Mouse (Mus musculus) central nervous system, embryonic 14 days (tissue): Measurements from ENCODE around the gene Ccdc134. TPM values are rescaled to one million over a fixed set of nuclear protein-coding genes. Genes with fewer than 3 reads are reported as not detected.

Source experiments
- polyA plus RNA-seq: library from polyadenylated mRNA; depleted of rRNA; stranded (reverse); fragments of >200 nt; gene quantifications from 2 replicates; pipeline ENCODE4 v1.2.3, GENCODE M21; 2012; rRNA removed

Gene Ccdc134
- 21.0 and 22.7 TPM in 2 replicates for polyA plus RNA-seq

GRCm38 (mm10) chr15:82127426-82128374 is at the start of gene Ccdc134:
Gene Ccdc134, plus strand, starts transcription at chr15:82127922.

GRCm38 (mm10) chr15:82146770-82147610 is 19.3 kb downstream of the Ccdc134 start, which contains the start of gene Srebf2:
Gene Srebf2, plus strand, starts transcription at chr15:82147181.

Other genes starting within 250 kb of the Ccdc134 start
- gene Polr3h, start 201.7 kb upstream of the Ccdc134 start, polyA plus RNA-seq: 29.5 and 34.5 TPM in 2 replicates
- 75.6 and 84.5 TPM in 2 replicates for gene Csdc2, start 191.2 kb upstream of the Ccdc134 start, polyA plus RNA-seq
- gene Pmm1, start 167.0 kb upstream of the Ccdc134 start, polyA plus RNA-seq: 73.8 and 74.0 TPM in 2 replicates
- not detected in 2 replicates for gene 1700029P11Rik, start 147.4 kb upstream of the Ccdc134 start, polyA plus RNA-seq
- gene Xrcc6, start 140.1 kb upstream of the Ccdc134 start, polyA plus RNA-seq: 36.0 and 37.2 TPM in 2 replicates
- gene Desi1, start 94.1 kb upstream of the Ccdc134 start, polyA plus RNA-seq: 39.9 and 41.8 TPM in 2 replicates
- 130 and 143 TPM in 2 replicates for gene Snu13, start 80.3 kb upstream of the Ccdc134 start, polyA plus RNA-seq
- not detected in 2 replicates for gene 4930407I10Rik, start 68.8 kb upstream of the Ccdc134 start, polyA plus RNA-seq
- 0.07 and 0.08 TPM in 2 replicates for gene Mei1, start 57.9 kb upstream of the Ccdc134 start, polyA plus RNA-seq
- gene Srebf2, start 19.3 kb downstream of the Ccdc134 start, polyA plus RNA-seq: 145 and 151 TPM in 2 replicates
- 2.3 and 2.4 TPM in 2 replicates for gene Shisa8, start 84.9 kb downstream of the Ccdc134 start, polyA plus RNA-seq
- 0.31 and 0.43 TPM in 2 replicates for gene Tnfrsf13c, start 96.4 kb downstream of the Ccdc134 start, polyA plus RNA-seq
- gene Cenpm, start 116.8 kb downstream of the Ccdc134 start, polyA plus RNA-seq: 22.7 and 24.3 TPM in 2 replicates
- gene 1500009C09Rik, start 124.5 kb downstream of the Ccdc134 start, polyA plus RNA-seq: 47.9 and 57.4 TPM in 2 replicates
- gene Sept3, start 147.0 kb downstream of the Ccdc134 start, polyA plus RNA-seq: 418 and 474 TPM in 2 replicates
- gene Wbp2nl, start 171.0 kb downstream of the Ccdc134 start, polyA plus RNA-seq: 0.09 and 0.10 TPM in 2 replicates
- gene Naga, start 211.0 kb downstream of the Ccdc134 start, polyA plus RNA-seq: 46.4 and 57.5 TPM in 2 replicates
- gene Pheta2, start 211.0 kb downstream of the Ccdc134 start, polyA plus RNA-seq: 1.5 and 3.3 TPM in 2 replicates
- gene Smdt1, start 211.0 kb downstream of the Ccdc134 start, polyA plus RNA-seq: 251 and 253 TPM in 2 replicates
- 340 and 360 TPM in 2 replicates for gene Ndufa6, start 226.4 kb downstream of the Ccdc134 start, polyA plus RNA-seq